Mouse (Mus musculus) small intestine, adult 2 months (tissue): Measurements from ENCODE around the gene Zfp652. TPM values are rescaled to one million over a fixed set of nuclear protein-coding genes. Genes with fewer than 3 reads are reported as not detected.
A peak's percentile ranks its signal among the peaks of the same experiment; 100 is the strongest.

Experiments used
- H3K27ac ChIP-seq: fragments of 200-500 bp; 2 replicates; pipeline ENCODE4 v1.5.1; 2012; ENCODE audit warnings: low read depth, low read length, control low read depth, inconsistent platforms; ENCODE audit not compliant: insufficient read depth
- H3K27me3 ChIP-seq: fragments of 200-500 bp; 2 replicates; pipeline ENCODE4 v1.6.1; 2012; ENCODE audit warnings: mild to moderate bottlenecking, moderate library complexity, low read length, inconsistent platforms; ENCODE audit not compliant: control insufficient read depth, insufficient read depth
- H3K36me3 ChIP-seq: fragments of 200-500 bp; 2 replicates; pipeline ENCODE4 v1.6.1; 2012; ENCODE audit warnings: mild to moderate bottlenecking, low read length, control low read depth, inconsistent platforms; ENCODE audit not compliant: control insufficient read depth, insufficient read depth
- H3K4me1 ChIP-seq: fragments of 200-500 bp; 2 replicates; pipeline ENCODE4 v1.6.1; 2012; ENCODE audit warnings: low read length, inconsistent platforms, mixed read lengths; ENCODE audit not compliant: control insufficient read depth, insufficient read depth, insufficient read length
- H3K4me3 ChIP-seq: fragments of 200-500 bp; 2 replicates; pipeline ENCODE4 v1.5.1; 2012; ENCODE audit warnings: low read depth, mild to moderate bottlenecking, control low read depth, inconsistent platforms, low read length, moderate library complexity
- CTCF ChIP-seq: fragments of 200-500 bp; IDR thresholded peaks from 2 replicates; pipeline ENCODE4 v1.5.1; 2012; ENCODE audit warnings: low read depth, mild to moderate bottlenecking, control low read depth, inconsistent platforms, low read length, moderate library complexity, mixed read lengths; ENCODE audit not compliant: insufficient replicate concordance, insufficient read length; ENCODE audit errors: extremely low read depth
- POLR2A ChIP-seq: fragments of 200-500 bp; IDR thresholded peaks from 2 replicates; pipeline ENCODE4 v1.6.1; 2012; ENCODE audit warnings: low read depth, mild to moderate bottlenecking, control low read depth, inconsistent platforms, low read length, moderate library complexity
- WGBS: fragments of 180-500 bp; shearing (Covaris S2); methylation state at CpG from one replicate; pipeline ENCODE4 v1.1.7; 2018; 5-methylcytosine and 5-hydroxymethylcytosine counted together
- polyA plus RNA-seq: library from polyadenylated mRNA; depleted of rRNA; stranded (reverse); fragments of >200 nt; gene quantifications from 2 replicates; pipeline ENCODE4 v1.2.3, GENCODE M21; 2012

Zfp652 gene
- polyA plus RNA-seq, 1 experiment = 25.1 TPM

DNA sequence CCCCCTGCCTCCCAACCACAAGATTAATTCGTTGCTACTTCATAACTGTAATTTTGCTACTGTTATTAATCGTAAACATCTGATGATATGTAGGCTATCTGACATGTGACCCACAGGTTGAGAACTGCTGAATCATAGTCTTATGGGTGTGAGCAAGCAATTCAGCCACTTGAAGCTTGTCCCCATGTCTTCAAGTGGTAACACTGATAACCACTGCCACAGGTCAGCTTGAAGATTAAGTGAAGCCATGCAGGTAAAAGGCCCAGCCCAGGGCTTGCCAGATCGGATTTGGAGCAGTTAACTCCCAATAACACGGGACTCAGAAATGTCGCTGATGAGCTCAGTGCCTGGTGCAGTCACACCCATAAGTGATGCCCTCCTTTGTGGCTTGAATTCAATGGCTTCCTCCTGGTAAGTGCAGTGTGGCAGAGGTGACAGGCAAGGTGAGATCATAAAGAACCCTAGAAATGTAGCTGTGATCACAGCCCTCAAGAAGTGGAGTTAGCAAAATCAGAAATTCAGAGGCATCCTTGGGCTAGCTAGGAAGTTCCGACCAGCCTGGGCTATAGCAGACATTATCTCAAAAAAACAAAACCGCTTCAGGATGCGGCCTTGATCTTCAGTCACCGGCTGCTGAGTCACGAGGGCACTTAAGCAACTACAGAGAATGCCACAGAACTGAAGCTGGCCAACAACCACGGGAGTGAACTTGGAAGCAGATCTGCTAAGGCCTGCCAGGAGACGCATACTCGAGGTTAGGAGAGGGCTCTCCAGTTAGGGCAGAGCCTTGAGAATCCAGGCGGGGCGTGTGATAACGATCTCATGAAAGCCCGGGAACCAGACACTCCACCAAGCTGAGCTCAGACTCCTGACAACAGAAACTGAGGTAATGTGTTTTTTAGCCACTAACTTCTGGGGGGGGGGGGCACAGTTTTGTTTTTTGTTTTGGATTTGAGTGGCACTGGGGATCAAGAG, 65.1 kb downstream of the Zfp652 start:
- no peaks in the 10 kb centered on the region for H3K36me3 ChIP-seq
- H3K4me1 ChIP-seq = peaks cover 11% of the 10 kb centered on the region; the same call in 1 of the 2 replicates
- WGBS = 14% methylated on average over 17 of the region's 17 CpGs
- H3K27ac ChIP-seq = peak overlapping the region; percentile 56
- H3K4me3 ChIP-seq = no peak overlapping the region
- TF ChIP-seq POLR2A = no peak
- TF ChIP-seq CTCF = no peak
- H3K27me3 ChIP-seq = no peaks in the 10 kb centered on the region

DNA sequence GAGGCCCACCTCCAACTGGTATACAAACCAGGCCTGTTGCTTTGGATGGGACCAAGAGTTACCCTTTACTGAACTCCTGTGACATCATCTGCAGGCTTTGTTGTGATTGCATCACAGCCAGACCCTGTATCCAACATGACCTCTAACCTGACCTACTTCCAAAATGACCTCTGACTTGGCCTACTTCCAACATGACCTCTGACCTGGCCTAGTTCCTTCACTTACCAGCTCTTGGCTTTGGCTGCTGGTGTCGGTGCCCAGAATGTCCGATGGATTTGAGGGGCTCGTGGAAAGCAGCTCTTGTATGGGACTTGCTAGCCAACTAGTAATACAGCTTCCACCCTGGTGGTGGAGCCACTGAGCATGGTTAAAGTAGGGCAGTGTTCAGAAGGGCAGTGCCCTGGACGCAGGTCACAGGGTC, 66.4 kb downstream of the Zfp652 start:
- TF ChIP-seq POLR2A (no peak), CTCF (peak; percentile 40; the same call in 1 of the 2 replicates)
- Histone ChIP-seq H3K4me1 (peaks cover 9% of the 10 kb centered on the region; the same call in 1 of the 2 replicates), H3K36me3 (no peaks in the 10 kb centered on the region), H3K27me3 (no peaks in the 10 kb centered on the region), H3K4me3 (no peak overlapping the region), H3K27ac (no peak overlapping the region)
- 86% methylated on average over 4 of the region's 4 CpGs for WGBS

DNA sequence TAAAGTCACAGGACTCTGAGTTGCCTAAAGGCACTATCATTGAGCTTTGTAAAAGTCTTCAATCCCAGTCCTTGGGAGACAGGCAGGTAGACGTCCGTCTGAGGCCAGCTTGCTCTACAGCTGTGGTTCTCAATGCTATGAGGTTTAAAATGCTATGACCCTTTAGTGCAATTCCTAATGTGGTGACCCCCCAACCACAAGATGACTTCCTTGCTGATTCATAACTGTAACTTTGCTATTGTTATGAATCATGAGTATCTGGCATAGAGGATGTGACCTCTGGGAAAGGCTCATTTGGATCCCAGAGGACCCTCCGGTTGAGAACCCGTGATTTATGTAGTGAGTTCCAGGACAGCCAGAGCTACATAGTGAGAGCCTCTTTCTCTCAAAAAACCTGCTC, 66.9 kb downstream of the Zfp652 start:
- Histone ChIP-seq H3K27ac (no peak overlapping the region), H3K4me3 (no peak overlapping the region), H3K27me3 (no peaks in the 10 kb centered on the region), H3K36me3 (no peaks in the 10 kb centered on the region), H3K4me1 (peaks cover 9% of the 10 kb centered on the region; the same call in 1 of the 2 replicates)
- TF ChIP-seq CTCF = no peak
- TF ChIP-seq POLR2A = no peak
- WGBS = 87% methylated on average over 4 of the region's 4 CpGs

DNA sequence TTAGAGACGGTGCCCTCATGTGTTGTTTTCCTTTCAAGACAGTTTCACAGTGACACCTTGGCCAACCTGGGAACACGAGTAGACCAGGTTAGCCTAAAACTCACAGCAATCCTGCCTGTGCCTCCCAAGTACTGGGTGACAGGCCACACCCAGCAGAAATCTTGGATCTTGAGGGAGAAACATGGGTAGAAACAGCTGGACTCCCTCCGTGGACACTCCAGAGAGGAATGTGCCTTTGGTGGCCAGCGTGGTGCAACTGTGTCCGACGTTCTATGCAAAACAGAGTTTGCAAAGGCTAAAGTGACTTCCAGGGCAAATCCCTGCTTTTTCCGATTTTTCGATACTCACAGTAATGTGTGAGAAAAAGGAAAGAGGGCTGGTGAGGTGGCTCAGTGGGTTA, 68.0 kb downstream of the Zfp652 start:
- Histone ChIP-seq H3K4me1 (peaks cover 9% of the 10 kb centered on the region; the same call in 1 of the 2 replicates), H3K27ac (no peak overlapping the region), H3K27me3 (no peaks in the 10 kb centered on the region), H3K4me3 (no peak overlapping the region), H3K36me3 (no peaks in the 10 kb centered on the region)
- TF ChIP-seq POLR2A (no peak), CTCF (no peak)
- WGBS = 89% methylated on average over 8 of the region's 8 CpGs

DNA sequence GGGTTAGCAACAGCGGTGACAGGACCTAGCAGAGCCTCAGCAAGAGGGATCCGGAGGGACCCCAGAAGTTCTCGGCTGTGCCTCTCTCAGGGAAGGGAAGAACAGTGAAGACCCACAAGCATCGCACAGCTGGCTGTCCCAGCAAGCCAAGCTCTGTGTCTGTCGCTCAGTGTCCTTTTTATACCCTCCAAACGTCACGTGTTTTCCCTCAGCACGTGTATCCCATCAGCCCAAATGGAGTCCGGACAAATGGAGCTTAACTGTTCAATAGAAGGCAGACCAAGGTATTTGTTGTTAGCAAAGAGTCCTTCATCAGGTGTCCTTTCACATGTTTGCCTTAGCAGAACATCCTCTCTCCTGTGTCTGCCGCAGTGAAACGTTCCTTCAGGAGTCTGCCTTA, 69.1 kb downstream of the Zfp652 start:
- WGBS = 92% methylated on average over 11 of the region's 11 CpGs
- TF ChIP-seq CTCF (no peak), POLR2A (no peak)
- no peaks in the 10 kb centered on the region for H3K27me3 ChIP-seq
- no peak overlapping the region for H3K27ac ChIP-seq
- H3K4me1 ChIP-seq = peaks cover 9% of the 10 kb centered on the region; the same call in 1 of the 2 replicates
- H3K36me3 ChIP-seq = no peaks in the 10 kb centered on the region
- H3K4me3 ChIP-seq = no peak overlapping the region

DNA sequence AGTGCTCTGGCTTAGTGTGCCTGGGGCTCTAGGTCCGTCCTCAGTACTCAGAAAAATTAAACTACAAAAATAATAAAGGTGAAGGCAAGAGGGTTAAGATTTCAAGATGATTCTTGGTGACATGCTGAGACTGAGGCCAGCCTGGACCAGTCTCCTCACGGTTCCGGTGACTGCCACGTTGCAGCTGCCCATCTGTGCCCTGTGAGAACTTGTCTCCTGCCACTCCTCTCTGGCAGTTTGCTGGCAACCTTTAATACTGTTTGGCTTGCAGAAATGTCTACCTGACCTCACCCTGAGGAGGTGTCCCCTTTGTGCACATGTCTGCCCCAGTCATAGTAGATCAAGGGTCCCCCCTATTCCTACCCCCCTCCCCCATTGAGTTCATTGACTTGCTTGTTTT, 71.0 kb downstream of the Zfp652 start:
- Histone ChIP-seq H3K4me1 (no peaks in the 10 kb centered on the region), H3K36me3 (no peaks in the 10 kb centered on the region), H3K27me3 (no peaks in the 10 kb centered on the region), H3K4me3 (no peak overlapping the region), H3K27ac (no peak overlapping the region)
- TF ChIP-seq POLR2A = no peak
- no peak for TF ChIP-seq CTCF
- 72% methylated on average over 4 of the region's 4 CpGs for WGBS

DNA sequence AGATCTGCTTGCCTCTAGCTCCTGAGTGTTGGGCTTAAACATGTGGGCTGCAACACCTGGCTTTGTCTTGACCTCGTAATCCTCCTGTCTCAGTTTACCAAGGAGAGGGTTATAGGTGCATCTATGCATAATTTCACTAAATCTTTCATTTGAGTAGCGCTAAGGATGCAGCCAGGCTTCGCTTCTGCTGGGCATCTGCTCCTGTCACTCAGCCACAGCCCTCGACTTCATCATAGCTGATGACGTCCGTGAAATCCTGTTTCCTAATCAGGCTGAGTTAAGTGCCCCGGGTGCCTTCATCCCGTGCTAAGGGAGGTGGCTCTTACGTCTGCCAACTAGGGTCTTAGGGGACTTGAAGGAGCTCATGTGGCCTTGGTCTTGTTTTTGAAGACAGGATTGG, 71.5 kb downstream of the Zfp652 start:
- Histone ChIP-seq H3K4me1 (no peaks in the 10 kb centered on the region), H3K36me3 (no peaks in the 10 kb centered on the region), H3K27me3 (no peaks in the 10 kb centered on the region), H3K4me3 (no peak overlapping the region), H3K27ac (no peak overlapping the region)
- TF ChIP-seq CTCF (no peak), POLR2A (no peak)
- 84% methylated on average over 9 of the region's 9 CpGs for WGBS
